Mouse (Mus musculus) cerebellum, adult 2 months (tissue): ENCODE measurements around the gene Hsd3b7.

Experiments
- CTCF ChIP-seq: fragments of 200-500 bp; IDR thresholded peaks from 2 replicates; pipeline ENCODE4 v1.5.1; 2011; ENCODE audit warnings: low read depth, mild to moderate bottlenecking, control low read depth, low read length, moderate library complexity, borderline replicate concordance; ENCODE audit not compliant: insufficient read depth
- POLR2A ChIP-seq: fragments of 200-500 bp; IDR thresholded peaks from 2 replicates; pipeline ENCODE4 v1.6.1; 2011; ENCODE audit warnings: low read length, control low read depth, borderline replicate concordance; ENCODE audit not compliant: insufficient read depth

DNA sequence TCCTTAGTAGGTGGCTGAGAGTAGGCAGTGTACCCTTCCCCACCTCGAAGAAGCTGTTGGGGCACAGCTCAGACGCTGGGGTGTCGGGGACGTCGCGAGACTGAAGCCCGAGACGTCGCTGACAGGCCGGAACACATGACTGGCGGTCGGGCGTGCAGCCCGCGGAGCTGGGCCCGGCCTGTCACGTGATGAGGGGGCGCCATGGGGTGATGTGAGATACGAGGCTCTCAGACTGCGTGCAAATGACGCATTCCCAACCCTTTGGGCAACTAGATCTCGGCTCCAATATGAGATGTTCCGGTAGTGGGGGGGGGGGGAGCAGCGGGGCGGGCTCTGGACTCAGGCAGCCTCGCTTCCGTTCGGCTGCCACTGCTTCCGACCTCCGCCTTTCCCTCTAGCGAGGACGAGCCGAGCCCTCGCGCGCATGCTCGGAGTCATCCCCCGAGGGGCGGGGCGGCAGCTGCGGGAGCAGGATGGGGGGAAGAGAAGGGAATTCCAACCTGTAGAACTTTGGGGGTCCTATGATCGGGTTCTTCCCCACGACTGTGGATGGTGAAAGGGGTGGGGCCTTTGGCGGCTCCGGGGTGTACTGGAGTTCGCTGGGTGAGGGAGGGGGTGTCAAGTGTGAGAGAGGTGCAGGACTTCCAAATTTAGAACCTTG lies 41.1 kb downstream of the Hsd3b7 start:
- no peak for TF ChIP-seq CTCF
- peak; percentile 63; the same call in 1 of the 2 replicates for TF ChIP-seq POLR2A
